Mouse (Mus musculus) megakaryocyte, embryonic 14.5 days (primary cell): ENCODE measurements around the gene Scpep1. TPM values are rescaled to one million over a fixed set of nuclear protein-coding genes. Genes with fewer than 3 reads are reported as not detected.

ENCODE experiments used
- H3K27me3 ChIP-seq: replicated peaks from 2 replicates; pipeline ENCODE3; 2012; ENCODE audit warnings: inconsistent platforms
- H3K36me3 ChIP-seq: replicated peaks from 2 replicates; pipeline ENCODE3; 2012; ENCODE audit warnings: low read length, inconsistent platforms, mixed read lengths
- H3K4me1 ChIP-seq: 2 replicates; pipeline ENCODE4 v1.6.1; 2012; ENCODE audit warnings: inconsistent platforms
- H3K4me3 ChIP-seq: replicated peaks from 2 replicates; pipeline ENCODE3; 2012; ENCODE audit warnings: moderate library complexity, mild to moderate bottlenecking, inconsistent platforms
- H3K9me3 ChIP-seq: 2 replicates; pipeline ENCODE4 v1.6.1; 2012; ENCODE audit warnings: inconsistent platforms
- FLI1 ChIP-seq: IDR thresholded peaks from 2 replicates; pipeline ENCODE4 v1.6.1; 2012; ENCODE audit warnings: low read length, inconsistent platforms, mixed read lengths
- GATA1 ChIP-seq: IDR thresholded peaks from 3 replicates; pipeline ENCODE4 v1.6.1; 2012; ENCODE audit warnings: mixed read lengths, low read length, inconsistent platforms, borderline replicate concordance
- polyA plus RNA-seq: library from polyadenylated mRNA; stranded (reverse); fragments of >175 nt; gene quantifications from 2 replicates; pipeline ENCODE4 v1.2.3, GENCODE M21; 2012; ENCODE audit warnings: low replicate concordance; ENCODE audit not compliant: insufficient read depth

Gene Scpep1
- polyA plus RNA-seq, 1 experiment: 7.4 TPM

DNA sequence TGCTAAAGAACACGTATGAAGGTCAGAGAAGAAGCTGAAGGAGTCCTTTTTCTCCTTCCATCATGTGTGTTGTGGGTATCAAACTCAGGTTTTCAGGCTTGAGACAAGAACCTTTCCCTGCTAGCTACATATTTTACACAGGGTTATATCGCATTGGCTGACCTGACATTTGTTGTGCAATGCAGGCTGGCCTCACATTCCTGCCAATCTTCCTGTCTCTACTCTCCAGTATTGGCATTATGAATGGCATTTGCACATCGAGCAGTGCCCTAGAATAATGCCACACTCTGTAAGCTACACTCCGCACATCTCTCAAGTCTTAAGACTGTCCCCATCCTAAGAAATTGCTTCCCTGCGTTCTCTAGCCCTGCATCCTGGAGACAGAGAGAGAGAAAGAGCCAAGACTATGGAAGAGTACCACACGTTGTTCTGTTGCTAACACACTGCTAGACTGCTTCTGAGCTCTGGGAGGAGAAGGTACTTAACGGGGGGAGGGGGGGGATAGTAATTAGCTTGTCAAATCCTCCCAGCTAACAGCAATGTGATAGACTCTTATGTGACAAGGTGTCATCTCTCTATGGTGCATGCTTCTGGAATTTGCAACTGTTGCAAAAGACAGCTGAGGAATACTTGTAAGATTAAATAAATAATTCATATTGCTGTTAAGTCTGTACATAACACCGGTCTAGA is 70.7 kb downstream of the Scpep1 start:
- H3K4me3 ChIP-seq: no peak overlapping the region
- peaks cover 8% of the 10 kb centered on the region for H3K27me3 ChIP-seq
- H3K36me3 ChIP-seq: no peaks in the 10 kb centered on the region
- no peaks in the 10 kb centered on the region for H3K4me1 ChIP-seq
- H3K9me3 ChIP-seq: no peaks in the 10 kb centered on the region
- TF ChIP-seq FLI1 (no peak), GATA1 (no peak)

DNA sequence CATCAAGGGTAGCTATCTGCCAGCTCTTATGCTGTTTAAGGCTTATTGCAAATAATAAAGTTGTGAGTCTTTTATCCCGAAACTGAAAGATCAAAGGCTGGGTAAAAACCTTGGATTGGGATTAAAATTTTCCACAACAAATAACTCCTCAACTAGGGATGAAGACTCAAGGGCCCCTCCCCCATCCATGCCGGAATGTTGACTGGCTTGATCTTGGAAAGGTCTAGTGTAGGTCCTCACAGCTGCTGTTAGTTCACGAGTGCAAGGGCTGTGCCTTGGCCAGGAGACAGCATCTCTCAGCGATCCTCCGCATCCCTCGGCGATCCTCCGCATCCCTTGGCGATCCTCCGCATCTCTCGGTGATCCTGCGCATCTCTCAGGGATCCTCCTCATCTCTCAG is 77.3 kb downstream of the Scpep1 start:
- TF ChIP-seq FLI1 (no peak), GATA1 (no peak)
- H3K4me3 ChIP-seq: no peak overlapping the region
- H3K4me1 ChIP-seq: peaks cover 8% of the 10 kb centered on the region
- H3K9me3 ChIP-seq: peaks cover 4% of the 10 kb centered on the region; the same call in 1 of the 2 replicates
- H3K36me3 ChIP-seq: no peaks in the 10 kb centered on the region
- H3K27me3 ChIP-seq: peaks cover 30% of the 10 kb centered on the region

Other genes starting within 250 kb of the Scpep1 start
- gene Msi2, start 237.0 kb downstream of the Scpep1 start, polyA plus RNA-seq: 12.9 and 14.4 TPM in 2 replicates
- gene Akap1, start 90.9 kb downstream of the Scpep1 start, polyA plus RNA-seq: 0.90 and 3.9 TPM in 2 replicates
- not detected in 2 replicates for gene Elobl, start 11.5 kb upstream of the Scpep1 start, polyA plus RNA-seq
- 2.3 and 3.1 TPM in 2 replicates for gene Coil, start 14.8 kb upstream of the Scpep1 start, polyA plus RNA-seq
- 6.3 and 58.2 TPM in 2 replicates for gene Trim25, start 43.9 kb upstream of the Scpep1 start, polyA plus RNA-seq
- 0.70 TPM in 1 of 2 replicates, not detected in the other for gene Dgke, start 111.4 kb upstream of the Scpep1 start, polyA plus RNA-seq
- not detected in 2 replicates for gene Gm525, start 118.4 kb upstream of the Scpep1 start, polyA plus RNA-seq